Mouse (Mus musculus): Measurements from ENCODE around the gene Txnl4b.

DNA sequence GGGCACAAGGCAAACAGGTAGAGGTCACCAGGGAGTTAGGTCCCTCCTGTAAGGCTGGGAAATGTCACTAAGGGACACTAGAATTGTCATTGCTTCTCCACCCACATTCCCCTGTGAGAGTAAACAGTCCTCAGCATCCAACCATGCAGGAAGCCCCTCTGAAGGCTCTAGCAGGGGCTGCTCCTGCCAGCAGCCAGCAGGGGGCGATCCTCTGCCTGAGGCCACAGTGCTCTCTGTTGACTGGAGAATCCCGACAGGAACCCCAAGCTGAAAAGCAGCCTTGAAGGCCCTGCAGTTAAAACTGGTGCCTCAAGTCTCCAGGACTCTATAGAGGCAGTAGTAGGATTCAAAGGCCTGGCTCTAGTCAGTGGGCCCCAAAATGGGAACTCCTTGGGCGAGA is 14.0 kb upstream of the Txnl4b start:
- TF ChIP-seq CTCF (IDR thresholded peaks at IDR 0.05; ENCODE audit: borderline replicate concordance, insufficient read depth, low read length) (peak; percentile 52; the same call in 1 of the 2 replicates), POLR2A (IDR thresholded peaks at IDR 0.05; ENCODE audit: low read depth, low read length) (no peak)
